Mouse (Mus musculus) heart, embryonic 10.5 days (tissue): Measurements from ENCODE around the gene Dnaaf3. TPM values are rescaled to one million over a fixed set of nuclear protein-coding genes. Genes with fewer than 3 reads are reported as not detected.
"Not testable (repeated sequence)": the region's sequence is repeated elsewhere in the genome, so short reads cannot be mapped to it uniquely, and the experiment has no call there.

Source experiments
- DNase-seq: peaks from one replicate; pipeline ENCODE4 v3.0.0-alpha.2; 2017; ENCODE audit warnings: low spot score
- H3K27ac ChIP-seq: fragments of 300-500 bp; sonication (generic); 2 replicates; pipeline ENCODE4 v1.5.1; 2016; ENCODE audit warnings: mild to moderate bottlenecking
- H3K27me3 ChIP-seq: fragments of 300-500 bp; sonication (generic); 2 replicates; pipeline ENCODE4 v1.6.1; 2016; ENCODE audit warnings: mild to moderate bottlenecking; ENCODE audit not compliant: poor library complexity, insufficient read depth, severe bottlenecking
- H3K36me3 ChIP-seq: fragments of 300-500 bp; sonication (generic); 2 replicates; pipeline ENCODE4 v1.6.1; 2016; ENCODE audit warnings: mild to moderate bottlenecking, moderate library complexity
- H3K4me1 ChIP-seq: fragments of 300-500 bp; sonication (generic); 2 replicates; pipeline ENCODE4 v1.6.1; 2016; ENCODE audit warnings: mild to moderate bottlenecking
- H3K4me3 ChIP-seq: fragments of 300-500 bp; sonication (generic); 2 replicates; pipeline ENCODE4 v1.5.1; 2016; ENCODE audit warnings: mild to moderate bottlenecking, moderate library complexity
- H3K9me3 ChIP-seq: fragments of 300-500 bp; sonication (generic); 2 replicates; pipeline ENCODE4 v1.6.1; 2016; ENCODE audit warnings: mild to moderate bottlenecking, moderate library complexity
- WGBS: fragments of 180-500 bp; shearing (Covaris S2); methylation state at CpG from one replicate; pipeline ENCODE4 v1.1.7; 2016; 5-methylcytosine and 5-hydroxymethylcytosine counted together
- polyA plus RNA-seq: library from polyadenylated mRNA; unstranded; fragments of >200 nt; fragmentation: Nextera tagmentation; extraction: Ambion mirVana; gene quantifications from 2 replicates; pipeline ENCODE4 v1.2.1, GENCODE M21; 2016

The Dnaaf3 gene
- polyA plus RNA-seq, 1 experiment from 2014 or later, result 0.63 TPM

- Histone ChIP-seq H3K36me3 (no peaks in the 10 kb centered on the region), H3K27me3 (no peaks in the 10 kb centered on the region; the same call in 1 of the 2 replicates), H3K27ac (no peak overlapping the region), H3K4me1 (no peaks in the 10 kb centered on the region), H3K9me3 (no peaks in the 10 kb centered on the region), H3K4me3 (no peak overlapping the region)
- DNase-seq, result peak; percentile 48
- 49% methylated on average over 4 of the region's 4 CpGs for WGBS
Observed at GRCm38 (mm10) chr7:4537181-4537580, 4.9 kb upstream of the Dnaaf3 start.

- no peak overlapping the region for H3K4me3 ChIP-seq
- no peaks in the 10 kb centered on the region for H3K9me3 ChIP-seq
- no peak overlapping the region for H3K27ac ChIP-seq
- peaks cover 6% of the 10 kb centered on the region for H3K4me1 ChIP-seq
- H3K27me3 ChIP-seq, result no peaks in the 10 kb centered on the region
- peak; percentile 38 for DNase-seq
- 82% methylated on average over 4 of the region's 4 CpGs for WGBS
- H3K36me3 ChIP-seq, result no peaks in the 10 kb centered on the region
Observed at GRCm38 (mm10) chr7:4536369-4536768, 4.1 kb upstream of the Dnaaf3 start.

GRCm38 (mm10) chr7:4530166-4530565 lies 2.1 kb downstream of the Dnaaf3 start:
- H3K4me3 ChIP-seq, H3K27ac ChIP-seq, DNase-seq, H3K36me3 ChIP-seq, H3K9me3 ChIP-seq: not testable (repeated sequence)
- H3K4me1 ChIP-seq, result peaks cover 13% of the 10 kb centered on the region
- WGBS, result 35% methylated on average over 8 of the region's 8 CpGs
- H3K27me3 ChIP-seq, result peaks cover 29% of the 10 kb centered on the region; the same call in 1 of the 2 replicates

GRCm38 (mm10) chr7:4527302-4527689 lies 5.0 kb downstream of the Dnaaf3 start:
- Histone ChIP-seq H3K36me3 (no peaks in the 10 kb centered on the region), H3K9me3 (no peaks in the 10 kb centered on the region; the same call in 1 of the 2 replicates), H3K27ac (no peak overlapping the region), H3K27me3 (peaks cover 29% of the 10 kb centered on the region; the same call in 1 of the 2 replicates), H3K4me1 (peaks cover 29% of the 10 kb centered on the region), H3K4me3 (peak overlapping the region; percentile 53)
- 45% methylated on average over 18 of the region's 18 CpGs for WGBS
- no peak for DNase-seq

DNA sequence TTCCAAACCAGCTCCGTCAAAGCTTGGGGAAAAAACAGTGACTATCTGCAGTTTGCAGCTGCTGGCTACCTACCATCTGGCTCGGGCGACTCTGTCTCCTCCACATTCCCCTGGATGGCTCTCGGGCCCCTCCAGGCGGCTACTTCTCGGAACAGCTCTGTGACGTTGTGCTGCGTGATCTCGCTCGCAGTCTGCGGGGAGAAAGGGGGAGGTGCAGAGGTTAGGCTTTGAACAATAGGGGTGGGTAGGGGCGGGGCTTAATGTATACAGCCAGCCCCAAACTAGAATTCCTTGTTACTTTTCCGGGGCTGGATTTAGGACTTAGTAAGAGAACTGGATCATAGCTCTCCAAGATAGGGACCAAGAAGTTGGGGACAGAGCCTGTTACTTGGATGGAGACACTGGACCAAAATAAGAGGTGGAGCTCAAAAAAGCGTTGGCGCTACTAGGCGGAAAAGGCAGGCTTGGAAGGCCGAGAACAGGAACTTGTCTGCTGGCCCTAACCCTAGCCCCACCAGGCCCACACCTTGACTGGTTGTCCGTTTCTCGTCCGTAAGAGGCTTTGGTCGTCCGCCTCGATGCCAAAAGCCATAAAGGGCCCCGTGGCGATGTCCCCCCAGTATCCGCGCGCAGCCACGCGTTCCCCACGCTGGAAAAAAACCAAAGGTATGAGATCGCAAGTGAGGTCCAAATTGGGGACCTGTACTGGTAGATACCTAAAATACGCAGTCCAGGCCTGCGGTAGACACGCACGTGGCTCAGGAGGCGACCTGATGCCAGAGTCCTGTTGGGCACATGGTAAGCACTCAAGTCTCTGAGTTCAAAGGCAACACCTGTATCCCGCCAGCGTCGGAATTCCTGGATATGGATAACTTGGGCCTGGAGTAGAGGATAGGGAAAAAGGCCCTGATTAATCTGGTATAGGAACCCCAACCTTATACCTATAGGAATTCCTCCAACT lies 5.6 kb downstream of the Dnaaf3 start:
- H3K4me3 ChIP-seq, result peak overlapping the region; percentile 53
- H3K27me3 ChIP-seq, result peaks cover 34% of the 10 kb centered on the region; the same call in 1 of the 2 replicates
- no peaks in the 10 kb centered on the region; the same call in 1 of the 2 replicates for H3K9me3 ChIP-seq
- no peaks in the 10 kb centered on the region for H3K36me3 ChIP-seq
- peak; percentile 94 for DNase-seq
- WGBS, result 16% methylated on average over 40 of the region's 40 CpGs
- H3K27ac ChIP-seq, result peak overlapping the region; percentile 77
- peaks cover 27% of the 10 kb centered on the region for H3K4me1 ChIP-seq

GRCm38 (mm10) chr7:4524212-4524922 lies 7.9 kb downstream of the Dnaaf3 start, which contains the start of gene Tnni3:
Gene Tnni3 (minus strand): TSS chr7:4524229.
- H3K4me3 ChIP-seq, DNase-seq, H3K9me3 ChIP-seq: not testable (repeated sequence)
- Histone ChIP-seq H3K4me1 (peaks cover 36% of the 10 kb centered on the region), H3K27ac (peak within 1 kb of the TSS; percentile 94), H3K27me3 (peaks cover 23% of the 10 kb centered on the region; the same call in 1 of the 2 replicates), H3K36me3 (peaks cover 12% of the 10 kb centered on the region)
- WGBS, result 64% methylated on average over 15 of the region's 15 CpGs

- Histone ChIP-seq H3K36me3 (peaks cover 19% of the 10 kb centered on the region), H3K4me1 (peaks cover 45% of the 10 kb centered on the region), H3K27me3 (peaks cover 22% of the 10 kb centered on the region; the same call in 1 of the 2 replicates), H3K9me3 (no peaks in the 10 kb centered on the region; the same call in 1 of the 2 replicates), H3K4me3 (no peak overlapping the region), H3K27ac (peak overlapping the region; percentile 94)
- WGBS, result 80% methylated on average over 33 of the region's 33 CpGs
- DNase-seq, result no peak
Observed at GRCm38 (mm10) chr7:4523205-4524130, 8.8 kb downstream of the Dnaaf3 start.

GRCm38 (mm10) chr7:4522292-4522691 lies 10.0 kb downstream of the Dnaaf3 start:
- DNase-seq, result peak; percentile 90
- Histone ChIP-seq H3K27me3 (peaks cover 16% of the 10 kb centered on the region; the same call in 1 of the 2 replicates), H3K4me3 (peak overlapping the region; percentile 67), H3K27ac (peak overlapping the region; percentile 94), H3K36me3 (peaks cover 26% of the 10 kb centered on the region), H3K9me3 (no peaks in the 10 kb centered on the region; the same call in 1 of the 2 replicates), H3K4me1 (peaks cover 50% of the 10 kb centered on the region)
- WGBS, result 34% methylated on average over 6 of the region's 6 CpGs

DNA sequence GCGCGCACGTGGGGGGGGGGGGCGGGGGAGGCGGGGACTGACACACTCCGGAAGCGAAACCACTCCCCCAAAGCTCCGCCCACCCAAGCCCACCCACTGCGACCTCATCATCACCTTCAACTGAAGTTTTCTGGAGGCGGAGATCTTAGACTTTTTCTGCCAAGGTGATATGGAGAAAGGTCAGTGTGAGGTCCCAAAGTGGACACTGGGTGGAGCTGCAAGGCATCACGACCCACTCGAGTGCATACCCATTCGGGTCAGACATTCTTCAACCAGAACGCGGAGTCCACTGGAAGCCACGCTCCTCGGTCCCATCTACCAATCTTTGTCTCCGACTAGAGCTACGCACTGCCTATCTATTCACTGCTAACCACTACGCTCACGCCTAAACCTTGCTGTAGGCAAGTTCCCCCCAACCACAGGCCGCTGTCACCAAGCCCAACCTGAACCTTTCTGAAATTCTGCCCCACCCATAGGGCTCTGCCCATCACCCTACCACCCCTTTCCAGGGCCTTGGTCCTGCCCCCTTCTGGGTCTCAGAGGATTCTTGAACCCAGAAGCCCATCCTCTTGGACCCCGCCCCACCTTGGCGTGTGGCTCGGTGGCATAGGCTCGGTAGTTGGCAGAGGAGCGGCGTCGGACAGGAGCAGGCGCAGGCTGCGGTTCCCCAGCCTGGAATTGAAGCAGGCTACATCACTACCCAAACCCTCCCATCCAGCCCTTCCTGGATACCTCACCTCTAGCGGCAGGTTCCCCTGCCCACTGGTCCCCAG lies 10.8 kb downstream of the Dnaaf3 start:
- Histone ChIP-seq H3K27ac (peak overlapping the region; percentile 94), H3K4me1 (peaks cover 51% of the 10 kb centered on the region), H3K27me3 (peaks cover 9% of the 10 kb centered on the region; the same call in 1 of the 2 replicates), H3K36me3 (peaks cover 26% of the 10 kb centered on the region), H3K9me3 (no peaks in the 10 kb centered on the region; the same call in 1 of the 2 replicates), H3K4me3 (peak overlapping the region; percentile 67)
- DNase-seq, result peak; percentile 79
- WGBS, result 19% methylated on average over 32 of the region's 32 CpGs

DNA sequence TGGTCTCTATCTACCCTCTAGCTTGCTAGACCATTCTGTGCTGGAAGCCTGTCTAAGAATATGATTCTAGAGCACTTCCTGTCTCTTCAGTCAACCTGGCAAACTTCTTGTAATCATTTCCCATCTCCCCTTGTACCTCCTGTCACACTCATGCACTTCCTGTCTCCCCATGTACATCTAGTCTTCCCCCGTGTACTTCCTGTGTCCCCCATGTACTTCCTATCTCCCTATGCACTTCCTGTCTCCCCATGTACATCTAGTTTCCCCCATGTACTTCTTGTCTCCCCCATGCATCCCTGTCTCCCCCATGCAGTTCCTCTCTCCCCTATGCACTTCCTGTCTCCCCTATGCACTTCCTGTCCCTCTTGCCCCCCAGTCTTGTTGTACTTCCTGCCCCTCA lies 13.8 kb downstream of the Dnaaf3 start:
- Histone ChIP-seq H3K4me3 (peak overlapping the region; percentile 32; the same call in 1 of the 2 replicates), H3K27me3 (peaks cover 9% of the 10 kb centered on the region; the same call in 1 of the 2 replicates), H3K27ac (no peak overlapping the region), H3K4me1 (peaks cover 74% of the 10 kb centered on the region), H3K9me3 (no peaks in the 10 kb centered on the region; the same call in 1 of the 2 replicates), H3K36me3 (peaks cover 26% of the 10 kb centered on the region)
- no peak for DNase-seq
- WGBS, result 57% methylated on average over 1 of the region's 1 CpGs

GRCm38 (mm10) chr7:4516332-4517050 lies 15.8 kb downstream of the Dnaaf3 start, which contains the start of gene Tnnt1:
Gene Tnnt1 (minus strand): TSS chr7:4516382.
- peak within 1 kb of the TSS; percentile 87 for H3K27ac ChIP-seq
- peaks cover 26% of the 10 kb centered on the region for H3K36me3 ChIP-seq
- peaks cover 2% of the 10 kb centered on the region; the same call in 1 of the 2 replicates for H3K27me3 ChIP-seq
- peaks cover 74% of the 10 kb centered on the region for H3K4me1 ChIP-seq
- H3K4me3 ChIP-seq, result peak within 1 kb of the TSS; percentile 34
- WGBS, result 8% methylated on average over 4 of the region's 4 CpGs
- no peak for DNase-seq
- no peaks in the 10 kb centered on the region for H3K9me3 ChIP-seq
